Mouse (Mus musculus) megakaryocyte progenitor cell, adult 5-6 weeks (primary cell): ENCODE measurements at regions not wholly inside any gene's neighbourhood (a gene's known extent, or its start where the extent isn't known, plus 50 kb on each side); places are given as distances from the start of the nearest gene placed in this dataset.
"Not testable (repeated sequence)": the region's sequence is repeated elsewhere in the genome, so short reads cannot be mapped to it uniquely, and the experiment has no call there.

ENCODE experiments used
- ATAC-seq: replicated peaks from 2 replicates; pipeline ENCODE4 v1.8.0; 2016; ENCODE audit warnings: mild to moderate bottlenecking, moderate TSS enrichment, inconsistent platforms; ENCODE audit not compliant: poor library complexity

DNA sequence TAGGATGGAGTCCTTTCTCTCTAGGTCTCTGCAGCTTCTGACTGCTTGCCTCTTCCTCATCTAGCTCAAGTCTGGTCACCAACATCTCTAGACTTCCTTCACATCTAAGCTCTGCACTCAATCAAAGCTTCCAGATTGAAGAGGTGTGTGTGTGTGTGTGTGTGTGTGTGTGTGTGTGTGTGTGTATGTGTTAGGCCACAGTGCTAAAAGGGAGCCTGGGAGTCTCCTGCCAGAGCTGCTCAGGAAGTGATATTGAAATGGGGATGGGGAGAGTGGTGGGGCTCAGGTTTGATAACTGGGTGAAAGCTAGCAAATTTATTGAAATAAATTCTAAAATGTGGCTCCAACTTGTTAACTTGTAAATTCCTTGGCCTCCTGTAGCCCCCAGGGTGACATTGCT, 73.3 kb downstream of the Gm31371 start:
- ATAC-seq = not testable (repeated sequence)

GRCm38 (mm10) chr8:19979536-19980345, 76.5 kb downstream of the Gm31371 start:
- ATAC-seq = peak; percentile 99

- ATAC-seq = peak; percentile 58
Measured at GRCm38 (mm10) chr8:19980346-19980726, 77.1 kb downstream of the Gm31371 start.

DNA sequence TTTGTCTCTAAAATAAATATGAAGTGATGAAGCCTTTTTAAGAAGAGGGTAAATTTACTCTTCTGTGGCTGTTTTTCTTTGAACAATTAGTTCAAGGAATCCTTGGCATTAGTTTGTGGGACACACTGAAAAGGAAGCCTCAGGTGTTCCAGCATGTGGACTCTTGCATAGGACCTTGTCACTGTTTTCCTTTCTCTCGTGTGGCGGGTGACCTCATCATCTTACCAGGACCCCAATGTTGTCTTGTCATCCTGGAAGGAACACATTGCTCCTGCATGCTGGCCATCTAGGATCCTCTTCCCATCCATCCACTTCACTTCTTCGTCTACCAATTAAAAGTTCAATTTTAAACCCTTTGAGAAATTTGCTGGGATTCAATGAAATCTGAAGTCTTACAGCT, 104.9 kb downstream of the Gm31371 start:
- ATAC-seq = not testable (repeated sequence)

- ATAC-seq = not testable (repeated sequence)
Measured at GRCm38 (mm10) chr8:20010947-20011346, 107.8 kb downstream of the Gm31371 start.

DNA sequence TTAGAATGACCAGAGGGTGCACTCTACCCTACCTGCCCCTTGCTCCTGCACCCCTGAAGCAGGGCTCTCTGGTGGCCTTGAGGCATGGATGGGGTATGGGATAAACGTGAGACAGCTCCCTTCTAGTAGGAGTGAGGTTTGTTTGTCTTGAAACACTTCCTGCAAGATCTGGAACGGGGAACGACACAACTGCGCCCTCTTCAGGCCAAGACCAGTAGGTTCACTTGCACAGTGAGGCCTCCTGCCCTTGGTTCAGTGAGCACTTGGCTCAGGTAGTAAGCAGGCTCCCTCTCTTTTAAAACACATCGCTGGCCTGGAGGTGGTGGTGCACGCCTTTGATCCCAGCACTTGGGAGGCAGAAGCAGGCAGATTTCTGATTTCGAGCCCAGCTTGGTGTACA, 110.1 kb downstream of the Gm31371 start:
- peak; percentile 78 for ATAC-seq

DNA sequence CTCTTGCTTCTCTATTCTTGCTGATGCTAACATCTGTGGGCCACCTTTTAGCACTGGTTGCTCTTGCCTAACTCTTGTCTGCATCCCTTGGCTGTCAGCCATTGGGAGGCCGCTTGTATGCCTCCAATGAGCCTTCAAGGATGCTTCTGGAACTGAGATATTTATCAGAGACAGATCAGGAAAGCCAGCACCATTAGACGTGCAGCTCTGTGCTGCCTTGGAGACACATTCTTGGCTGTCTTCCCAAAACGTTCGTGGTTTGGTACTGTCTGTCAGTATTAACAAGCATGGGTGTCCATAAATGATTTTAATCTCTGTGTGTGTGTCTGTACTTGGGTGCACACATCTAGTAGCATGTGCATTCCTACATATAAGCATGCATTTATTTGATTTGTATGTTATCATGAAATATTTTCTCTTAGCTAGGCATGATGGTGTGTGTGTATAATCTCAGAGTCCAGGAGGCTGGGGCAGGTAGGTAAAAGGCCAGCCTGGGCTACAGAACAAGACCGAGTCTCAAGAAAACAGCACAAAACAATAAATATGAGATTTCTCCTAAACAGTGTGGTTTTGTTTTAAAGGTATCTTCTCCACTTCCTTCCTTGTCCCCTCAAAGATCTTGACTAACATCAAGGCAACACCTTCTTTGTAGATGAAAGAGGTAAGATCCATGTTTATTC, 111.4 kb downstream of the Gm31371 start:
- not testable (repeated sequence) for ATAC-seq

- not testable (repeated sequence) for ATAC-seq
Measured at GRCm38 (mm10) chr8:20015411-20016081, 112.4 kb downstream of the Gm31371 start.

GRCm38 (mm10) chr8:20016082-20016840, 113.1 kb downstream of the Gm31371 start:
- not testable (repeated sequence) for ATAC-seq

GRCm38 (mm10) chr8:20025521-20025920, 122.3 kb downstream of the Gm31371 start:
- not testable (repeated sequence) for ATAC-seq

DNA sequence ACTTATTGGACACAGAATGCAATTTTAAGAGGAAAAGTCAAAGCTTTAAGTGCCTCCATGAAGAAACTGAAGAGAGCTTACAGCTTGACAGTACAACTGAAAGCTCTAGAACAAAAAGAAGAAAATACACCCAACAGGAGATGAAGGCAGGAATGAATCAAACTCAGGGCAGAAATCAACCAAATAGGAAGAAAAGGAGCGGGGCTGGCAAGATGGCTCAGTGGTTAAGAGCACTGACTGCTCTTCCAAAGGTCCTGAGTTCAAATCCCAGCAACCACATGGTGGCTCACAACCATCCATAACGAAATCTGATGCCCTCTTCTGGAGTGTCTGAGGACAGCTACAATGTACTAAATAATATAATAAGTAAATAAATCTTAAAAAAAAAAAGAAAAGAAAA, 124.8 kb downstream of the Gm31371 start:
- not testable (repeated sequence) for ATAC-seq

GRCm38 (mm10) chr8:20030131-20030530, 126.9 kb downstream of the Gm31371 start:
- not testable (repeated sequence) for ATAC-seq

- ATAC-seq = not testable (repeated sequence)
Measured at GRCm38 (mm10) chr8:20057626-20058025, 154.4 kb downstream of the Gm31371 start.

DNA sequence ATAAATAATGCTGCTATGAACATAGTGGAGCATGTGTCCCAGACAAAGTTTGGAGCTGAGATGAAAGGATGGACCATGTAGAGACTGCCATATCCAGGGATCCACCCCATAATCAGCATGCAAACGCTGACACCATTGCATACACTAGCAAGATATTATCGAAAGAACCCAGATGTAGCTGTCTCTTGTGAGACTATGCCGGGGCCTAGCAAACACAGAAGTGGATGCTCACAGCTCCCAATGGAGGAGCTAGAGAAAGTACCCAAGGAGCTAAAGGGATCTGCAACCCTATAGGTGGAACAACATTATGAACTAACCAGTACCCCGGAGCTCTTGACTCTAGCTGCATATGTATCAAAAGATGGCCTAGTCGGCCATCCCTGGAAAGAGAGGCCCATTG, 194.9 kb downstream of the Gm31371 start:
- ATAC-seq = not testable (repeated sequence)

DNA sequence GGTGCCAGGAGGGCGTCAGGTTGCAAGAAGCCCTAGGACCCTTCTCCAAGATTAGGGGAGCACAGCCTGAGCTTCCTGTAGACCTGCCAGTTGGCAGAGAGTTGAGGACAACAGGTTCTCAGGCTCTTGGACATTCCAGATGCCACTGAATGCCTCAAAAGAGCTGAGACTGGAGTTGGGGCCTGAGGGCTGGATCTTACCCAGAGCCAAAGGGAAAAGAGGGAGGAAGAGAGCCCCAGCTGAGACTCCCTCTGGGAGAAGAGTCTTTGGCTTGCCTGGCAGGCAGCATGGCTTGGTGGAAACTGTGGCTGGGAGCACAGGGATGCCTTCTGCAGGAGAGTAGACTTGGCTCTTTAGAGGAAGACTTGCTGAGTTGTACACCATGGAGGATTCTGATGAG, 197.0 kb downstream of the Gm31371 start:
- not testable (repeated sequence) for ATAC-seq

DNA sequence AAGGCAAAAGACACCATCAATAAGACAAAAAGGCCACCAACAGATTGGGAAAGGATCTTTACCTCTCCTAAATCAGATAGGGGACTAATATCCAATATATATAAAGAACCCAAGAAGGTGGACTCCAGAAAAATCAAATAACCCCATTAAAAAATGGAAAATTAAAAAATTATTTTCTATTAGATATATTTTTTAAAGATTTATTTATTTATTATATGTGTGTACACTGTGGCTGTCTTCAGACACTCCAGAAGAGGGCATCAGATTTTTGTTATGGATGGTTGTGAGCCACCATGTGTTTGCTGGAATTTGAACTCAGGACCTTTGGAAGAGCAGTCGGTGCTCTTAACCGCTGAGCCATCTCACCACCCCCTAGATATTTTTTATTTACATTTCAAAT, 199.2 kb downstream of the Gm31371 start:
- ATAC-seq = not testable (repeated sequence)

GRCm38 (mm10) chr8:20107154-20107553, 204.0 kb downstream of the Gm31371 start:
- ATAC-seq = not testable (repeated sequence)

DNA sequence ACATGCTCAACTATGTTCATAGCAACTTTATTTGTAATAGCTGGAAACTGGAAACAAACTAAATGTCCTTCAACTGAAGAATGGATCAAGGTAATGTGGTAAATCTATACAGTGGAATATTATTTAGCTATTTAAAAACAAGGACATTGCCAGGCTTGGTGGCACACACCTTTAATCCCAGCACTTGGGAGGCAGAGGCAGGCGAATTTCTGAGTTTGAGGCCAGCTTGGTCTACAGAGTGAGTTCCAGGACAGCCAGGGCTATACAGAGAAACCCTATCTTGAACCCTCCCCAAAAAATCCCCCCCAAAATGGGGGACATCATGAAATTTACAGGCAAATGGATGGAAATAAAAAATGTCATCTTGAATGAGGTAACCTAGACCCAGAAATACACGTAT, 213.6 kb downstream of the Gm31371 start:
- not testable (repeated sequence) for ATAC-seq

DNA sequence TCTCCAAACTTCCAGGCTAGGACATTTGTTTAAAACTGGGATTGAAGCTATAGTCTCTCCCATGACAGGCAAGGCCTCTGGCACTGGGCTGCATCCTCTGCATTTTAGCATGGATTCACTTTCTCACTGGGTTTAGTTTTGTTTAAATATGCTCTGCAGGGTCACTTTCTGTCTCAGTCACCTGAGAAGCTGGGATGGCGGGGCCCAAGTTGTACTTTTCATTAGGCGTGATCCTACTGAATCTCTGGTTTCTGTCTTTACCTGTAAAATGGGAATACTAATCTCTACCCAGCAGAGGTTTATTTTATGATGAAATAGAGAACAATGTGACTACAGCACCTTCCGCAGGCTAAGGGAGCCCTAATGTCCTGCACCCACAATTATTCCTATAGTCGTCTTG, 216.4 kb downstream of the Gm31371 start:
- ATAC-seq = not testable (repeated sequence)

DNA sequence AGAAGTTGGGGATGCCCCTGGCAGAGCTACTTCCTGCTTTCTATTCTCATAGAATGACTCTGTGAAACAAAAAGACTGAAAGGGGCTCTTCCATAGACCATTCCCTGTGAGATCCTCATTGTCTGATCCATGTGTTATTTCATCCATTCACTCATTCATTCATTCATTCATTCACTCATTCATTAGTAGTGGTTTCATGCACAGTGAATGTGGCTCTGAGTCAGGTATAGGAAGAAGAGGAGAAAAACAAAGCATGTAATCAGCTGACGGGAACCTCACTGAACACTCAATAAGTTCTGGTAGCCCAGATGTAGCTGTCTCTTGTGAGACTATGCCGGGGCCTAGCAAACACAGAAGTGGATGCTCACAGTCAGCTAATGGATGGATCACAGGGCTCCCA, 217.0 kb downstream of the Gm31371 start:
- not testable (repeated sequence) for ATAC-seq

GRCm38 (mm10) chr8:20121391-20121909, 218.3 kb downstream of the Gm31371 start:
- ATAC-seq = not testable (repeated sequence)
